14 mouse cellular contexts compared by ENCODE assay signal in the genomic region with DNA sequence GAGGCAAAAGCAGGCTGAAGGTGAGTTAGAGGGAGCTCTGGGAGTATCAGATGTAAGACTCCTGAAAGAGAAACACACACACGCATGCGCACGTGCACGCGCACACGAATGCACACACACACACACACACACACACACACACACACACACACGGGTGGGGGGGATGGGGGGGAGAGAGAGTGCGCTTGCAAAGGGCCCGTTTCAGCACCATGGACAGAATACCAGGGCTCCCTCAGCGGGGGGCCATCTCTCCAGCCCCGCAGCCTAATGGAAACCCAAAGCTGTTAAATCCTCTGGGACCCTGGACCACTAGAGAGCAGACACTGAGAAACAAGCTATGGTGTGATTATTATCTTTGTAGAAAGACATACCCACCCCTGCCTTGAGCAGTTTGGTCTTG. TPM values are rescaled to one million over a fixed set of nuclear protein-coding genes. Genes with fewer than 3 reads are reported as not detected.
DNase-seq lines count a peak whose midpoint lies in the region; ATAC-seq and TF ChIP-seq lines count a peak whose summit lies in the region.
"Had no signal": no experiment of that assay in that cellular context is flagged by ENCODE, and none has a peak within 500 bp of the region (broad histone marks: within the 10 kb centered on the region; RNA-seq: fewer than 3 reads in every experiment).

No protein-coding gene starts in this region.

- no peak overlapping the region for H3K4me3 ChIP-seq in intestine, embryonic 14.5 days (ENCODE audit: low read depth, low read length)
- no peak overlapping the region for H3K4me3 ChIP-seq in intestine, postnatal 0 days (ENCODE audit: low read depth, low read length)
- no peak overlapping the region for H3K4me3 ChIP-seq in limb, embryonic 11.5 days (ENCODE audit: low read depth, low read length)
- H3K4me3 ChIP-seq in heart, embryonic 10.5 days = no peak overlapping the region
- H3K4me3 ChIP-seq: intestine, embryonic 15.5 days had no signal

- peak; percentile 59 for DNase-seq in intestine, embryonic 14.5 days (ENCODE audit: low spot score)
- DNase-seq in ES-CJ7 (ENCODE audit: low read depth, low spot score) = peak; percentile 27
- peak; percentile 40 for DNase-seq in brain, embryonic 14.5 days (ENCODE audit: low read depth)
- DNase-seq in limb, embryonic 11.5 days (ENCODE audit: low spot score) = peak; percentile 66
- DNase-seq in urinary bladder, postnatal 14 days (ENCODE audit: low spot score) = no peak
- no peak for DNase-seq in heart, embryonic 10.5 days (ENCODE audit: low spot score)
- no peak for DNase-seq in thymus, postnatal 25 days
- DNase-seq: adrenal gland, adult 8-10 months; cerebellum, adult 9-11 months; heart, adult 11 months had no signal

- no peaks in the 10 kb centered on the region for H3K36me3 ChIP-seq in intestine, embryonic 14.5 days (ENCODE audit: control insufficient read depth, insufficient read depth, low read length)
- no peaks in the 10 kb centered on the region for H3K36me3 ChIP-seq in intestine, postnatal 0 days (ENCODE audit: control insufficient read depth, insufficient read depth)
- no peaks in the 10 kb centered on the region for H3K36me3 ChIP-seq in limb, embryonic 11.5 days (ENCODE audit: control insufficient read depth, insufficient read depth, low read length)
- no peaks in the 10 kb centered on the region for H3K36me3 ChIP-seq in heart, embryonic 10.5 days
- H3K36me3 ChIP-seq: intestine, embryonic 15.5 days had no signal

- 20% methylated on average over 11 of the region's 11 CpGs for WGBS in intestine, embryonic 14.5 days
- WGBS in intestine, postnatal 0 days = 25% methylated on average over 10 of the region's 11 CpGs
- 17% methylated on average over 11 of the region's 11 CpGs for WGBS in limb, embryonic 11.5 days
- WGBS in heart, embryonic 10.5 days = 34% methylated on average over 10 of the region's 11 CpGs

- H3K27me3 ChIP-seq in intestine, embryonic 14.5 days (replicated peaks; ENCODE audit: control insufficient read depth, insufficient read depth, low read length) = no peaks in the 10 kb centered on the region
- H3K27me3 ChIP-seq in intestine, postnatal 0 days (replicated peaks; ENCODE audit: control insufficient read depth, insufficient read depth, low read length) = no peaks in the 10 kb centered on the region; the same call in 1 of the 2 replicates
- H3K27me3 ChIP-seq in limb, embryonic 11.5 days (ENCODE audit: control insufficient read depth, insufficient read depth, low read length) = no peaks in the 10 kb centered on the region
- H3K27me3 ChIP-seq in heart, embryonic 10.5 days (ENCODE audit: insufficient read depth, poor library complexity, severe bottlenecking) = peaks cover 18% of the 10 kb centered on the region

- no peak for TF ChIP-seq CTCF in intestine, postnatal 0 days (IDR thresholded peaks at IDR 0.05; ENCODE audit: low read depth)
- no peak for TF ChIP-seq CTCF in brain, embryonic 14.5 days (IDR thresholded peaks at IDR 0.05; ENCODE audit: borderline replicate concordance, extremely low read depth, insufficient read depth, insufficient read length)

- TF ChIP-seq POLR2A in brain, embryonic 14.5 days (IDR thresholded peaks at IDR 0.05; ENCODE audit: borderline replicate concordance, extremely low read depth, insufficient read depth, insufficient read length, poor library complexity, severe bottlenecking) = no peak

- H3K9ac ChIP-seq in intestine, embryonic 14.5 days (ENCODE audit: low read length) = no peak overlapping the region
- no peak overlapping the region for H3K9ac ChIP-seq in intestine, postnatal 0 days (ENCODE audit: low read depth, low read length)
- no peak overlapping the region for H3K9ac ChIP-seq in limb, embryonic 11.5 days (ENCODE audit: low read length)
- H3K9ac ChIP-seq: intestine, embryonic 15.5 days; liver, embryonic 14.5 days had no signal

- no peak overlapping the region for H3K27ac ChIP-seq in intestine, embryonic 14.5 days (ENCODE audit: low read depth)
- H3K27ac ChIP-seq in intestine, postnatal 0 days (ENCODE audit: low read depth, low read length) = no peak overlapping the region
- no peak overlapping the region for H3K27ac ChIP-seq in limb, embryonic 11.5 days (replicated peaks; ENCODE audit: low read depth, low read length)
- no peak overlapping the region for H3K27ac ChIP-seq in heart, embryonic 10.5 days
- H3K27ac ChIP-seq: intestine, embryonic 15.5 days; liver, embryonic 14.5 days had no signal

- H3K4me2 ChIP-seq in intestine, embryonic 14.5 days (ENCODE audit: low read length) = no peak overlapping the region
- H3K4me2 ChIP-seq in intestine, postnatal 0 days (replicated peaks; ENCODE audit: low read depth) = no peak overlapping the region
- no peak overlapping the region for H3K4me2 ChIP-seq in limb, embryonic 11.5 days (ENCODE audit: low read depth, severe bottlenecking)
- H3K4me2 ChIP-seq: intestine, embryonic 15.5 days had no signal

- ATAC-seq in intestine, embryonic 14.5 days (replicated peaks; ENCODE audit: low FRiP score, low TSS enrichment, low read depth) = no peak
- no peak for ATAC-seq in intestine, postnatal 0 days
- ATAC-seq in limb, embryonic 11.5 days (ENCODE audit: insufficient number of reproducible peaks, low FRiP score, low TSS enrichment, low read depth) = no peak
- ATAC-seq: intestine, embryonic 15.5 days had no signal

- no peaks in the 10 kb centered on the region for H3K4me1 ChIP-seq in intestine, embryonic 14.5 days (replicated peaks; ENCODE audit: control insufficient read depth, insufficient read depth, low read length)
- no peaks in the 10 kb centered on the region for H3K4me1 ChIP-seq in intestine, postnatal 0 days (replicated peaks; ENCODE audit: control insufficient read depth, insufficient read depth, low read length)
- no peaks in the 10 kb centered on the region for H3K4me1 ChIP-seq in limb, embryonic 11.5 days (ENCODE audit: control insufficient read depth, insufficient read depth, low read length)
- H3K4me1 ChIP-seq in heart, embryonic 10.5 days = peaks cover 4% of the 10 kb centered on the region; the same call in 1 of the 2 replicates
- H3K4me1 ChIP-seq: intestine, embryonic 15.5 days had no signal

- H3K9me3 ChIP-seq in intestine, embryonic 14.5 days (ENCODE audit: control insufficient read depth, low read length) = no peaks in the 10 kb centered on the region
- no peaks in the 10 kb centered on the region for H3K9me3 ChIP-seq in intestine, postnatal 0 days (ENCODE audit: control insufficient read depth)
- no peaks in the 10 kb centered on the region for H3K9me3 ChIP-seq in limb, embryonic 11.5 days (ENCODE audit: control insufficient read depth, low read length)
- H3K9me3 ChIP-seq in heart, embryonic 10.5 days = no peaks in the 10 kb centered on the region
- H3K9me3 ChIP-seq: intestine, embryonic 15.5 days had no signal

RNA-seq across cellular contexts. Expression of a gene that starts 10.3 kb away (rescaled TPM):
- polyA plus RNA-seq in intestine, embryonic 14.5 days (2014; fragmentation: Nextera tagmentation; extraction: Ambion mirVana) = not detected in 2 replicates
- not detected in 2 replicates for polyA plus RNA-seq in intestine, postnatal 0 days (2015; fragmentation: Nextera tagmentation; extraction: Ambion mirVana)
- polyA plus RNA-seq in brain, embryonic 14.5 days (2012; rRNA removed) = 0.53 and 2.3 TPM in 2 replicates
- polyA plus RNA-seq in limb, embryonic 11.5 days (2014; fragmentation: Nextera tagmentation; extraction: Ambion mirVana) = not detected in 2 replicates
- 0.04 TPM in 1 of 2 replicates, not detected in the other for polyA plus RNA-seq in heart, embryonic 10.5 days (2016; fragmentation: Nextera tagmentation; extraction: Ambion mirVana)
- polyA plus RNA-seq: intestine, embryonic 15.5 days had no signal

RNA-seq across cellular contexts. Expression of a gene that starts 12.9 kb away (rescaled TPM):
- not detected in 2 replicates for polyA plus RNA-seq in intestine, embryonic 14.5 days (2014; fragmentation: Nextera tagmentation; extraction: Ambion mirVana)
- polyA plus RNA-seq in intestine, postnatal 0 days (2015; fragmentation: Nextera tagmentation; extraction: Ambion mirVana) = not detected in 2 replicates
- not detected in 2 replicates for polyA plus RNA-seq in brain, embryonic 14.5 days (2012; rRNA removed)
- polyA plus RNA-seq in limb, embryonic 11.5 days (2014; fragmentation: Nextera tagmentation; extraction: Ambion mirVana) = not detected in 2 replicates
- not detected in 2 replicates for polyA plus RNA-seq in heart, embryonic 10.5 days (2016; fragmentation: Nextera tagmentation; extraction: Ambion mirVana)
- polyA plus RNA-seq: intestine, embryonic 15.5 days; liver, embryonic 14.5 days; stomach, embryonic 16.5 days had no signal

RNA-seq across cellular contexts. Expression of a gene that starts 29.2 kb away (rescaled TPM):
- polyA plus RNA-seq in intestine, embryonic 14.5 days (2014; fragmentation: Nextera tagmentation; extraction: Ambion mirVana) = 0.91 and 1.1 TPM in 2 replicates
- polyA plus RNA-seq in intestine, postnatal 0 days (2015; fragmentation: Nextera tagmentation; extraction: Ambion mirVana) = 0.50 and 0.55 TPM in 2 replicates
- 14.9 and 19.4 TPM in 2 replicates for polyA plus RNA-seq in brain, embryonic 14.5 days (2012; rRNA removed)
- polyA plus RNA-seq in limb, embryonic 11.5 days (2014; fragmentation: Nextera tagmentation; extraction: Ambion mirVana) = 0.61 and 0.75 TPM in 2 replicates
- polyA plus RNA-seq in heart, embryonic 10.5 days (2016; fragmentation: Nextera tagmentation; extraction: Ambion mirVana) = 0.30 and 1.0 TPM in 2 replicates

RNA-seq across cellular contexts. Expression of a gene that starts 44.8 kb away (rescaled TPM):
- polyA plus RNA-seq in intestine, embryonic 14.5 days (2014; fragmentation: Nextera tagmentation; extraction: Ambion mirVana) = 0.14 and 0.19 TPM in 2 replicates
- 0.17 TPM in 1 of 2 replicates, not detected in the other for polyA plus RNA-seq in intestine, postnatal 0 days (2015; fragmentation: Nextera tagmentation; extraction: Ambion mirVana)
- polyA plus RNA-seq in brain, embryonic 14.5 days (2012; rRNA removed) = 2.3 and 2.6 TPM in 2 replicates
- not detected in 2 replicates for polyA plus RNA-seq in limb, embryonic 11.5 days (2014; fragmentation: Nextera tagmentation; extraction: Ambion mirVana)
- polyA plus RNA-seq in heart, embryonic 10.5 days (2016; fragmentation: Nextera tagmentation; extraction: Ambion mirVana) = 0.09 TPM in 1 of 2 replicates, not detected in the other

Comparison
In these comparisons a context has a peak if more than half of its experiments do, and no peak if none do; other contexts are left out.
1. DNase-seq: peak in intestine, embryonic 14.5 days (single experiment), ES-CJ7 (single experiment), brain, embryonic 14.5 days (single experiment) and limb, embryonic 11.5 days (single experiment); none in urinary bladder, postnatal 14 days (single experiment), heart, embryonic 10.5 days (single experiment) and thymus, postnatal 25 days (single experiment).